Mouse (Mus musculus): ENCODE measurements around the gene Nbl1. TPM values are rescaled to one million over a fixed set of nuclear protein-coding genes. Genes with fewer than 3 reads are reported as not detected.

Gene Nbl1
- 0.03 TPM in 1 of 2 replicates, not detected in the other for polyA plus RNA-seq (2012)

DNA sequence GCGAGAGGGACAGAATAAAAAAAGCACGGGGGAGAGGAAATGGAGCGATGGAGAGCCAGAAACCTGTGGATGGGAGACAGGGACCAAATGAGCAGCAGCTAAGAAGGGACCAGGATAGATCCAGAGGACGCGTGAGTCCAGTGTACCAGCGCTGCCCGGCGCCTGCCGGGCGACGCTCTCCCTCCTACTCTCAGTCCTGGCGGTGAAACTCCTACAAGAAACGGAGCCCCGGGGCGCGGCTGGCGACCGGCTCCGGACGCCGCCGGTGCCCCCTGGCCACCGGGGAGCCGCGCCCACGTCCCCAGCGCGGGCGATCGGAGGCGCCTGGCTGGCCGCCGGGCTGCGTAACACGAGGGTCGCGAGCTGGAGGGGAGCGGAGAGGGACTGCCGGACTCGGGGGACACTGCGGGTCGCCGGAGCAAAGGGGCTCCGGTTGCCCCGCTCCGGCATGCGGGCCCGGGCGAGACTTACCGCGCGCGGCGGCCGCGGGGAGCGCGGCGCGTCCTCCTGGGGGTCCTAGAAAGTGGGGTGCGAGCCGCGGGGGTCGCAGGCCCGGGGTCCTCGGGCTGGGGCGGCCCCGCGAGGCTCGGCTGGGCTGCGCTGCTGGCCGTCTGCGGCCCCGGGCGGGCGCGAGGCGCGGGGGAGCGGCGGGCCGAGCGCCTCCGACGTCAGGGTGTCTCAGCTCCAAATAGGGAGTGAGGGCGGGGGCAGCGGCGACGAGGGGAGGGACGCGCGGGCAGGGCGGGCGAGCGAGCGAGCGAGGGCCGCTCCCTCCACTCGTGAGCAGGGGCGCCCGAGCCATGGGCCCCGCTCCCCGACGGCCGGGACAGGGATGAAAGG lies at the start of gene Nbl1:
Nbl1 (minus strand) TSS at position 638 of the 840 bp plus-strand sequence.
- Histone ChIP-seq H3K9me3 (ENCODE audit: control insufficient read depth, low read length) (peaks cover 8% of the 10 kb centered on the region), H3K27me3 (ENCODE audit: control insufficient read depth) (peaks cover 79% of the 10 kb centered on the region), H3K36me3 (ENCODE audit: control insufficient read depth) (no peaks in the 10 kb centered on the region), H3K4me3 (replicated peaks) (peak within 1 kb of the TSS; percentile 4), H3K4me1 (ENCODE audit: control insufficient read depth) (no peaks in the 10 kb centered on the region)
- TF ChIP-seq TAL1 (IDR thresholded peaks at IDR 0.05; ENCODE audit: low read length) (no peak), GATA1 (IDR thresholded peaks at IDR 0.05; ENCODE audit: low read length) (no peak)

DNA sequence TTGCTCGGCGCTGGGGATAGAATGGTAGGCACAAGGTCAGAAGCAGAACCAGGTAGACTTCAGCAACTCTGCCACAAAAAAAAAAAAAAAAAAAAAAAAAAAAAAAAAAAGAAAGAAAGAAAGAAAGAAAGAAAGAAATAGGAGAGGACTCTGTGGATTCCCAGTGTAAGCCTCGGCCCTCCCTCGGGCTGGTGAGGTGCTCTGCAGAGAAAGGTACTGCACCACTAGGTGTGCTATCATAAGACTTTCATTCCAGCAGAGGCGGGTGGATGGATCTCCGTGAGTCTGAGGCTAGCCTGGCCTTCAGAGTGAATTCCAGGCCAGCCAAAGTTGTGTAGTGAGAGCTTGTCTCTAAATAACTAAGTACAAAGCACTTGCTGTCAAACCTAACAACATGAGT lies 49.0 kb upstream of the Nbl1 start:
- Histone ChIP-seq H3K9me3 (ENCODE audit: control insufficient read depth, low read length) (no peaks in the 10 kb centered on the region), H3K36me3 (ENCODE audit: control insufficient read depth) (no peaks in the 10 kb centered on the region), H3K27me3 (ENCODE audit: control insufficient read depth) (peaks cover 6% of the 10 kb centered on the region; the same call in 1 of the 2 replicates), H3K4me3 (replicated peaks) (no peak overlapping the region), H3K4me1 (ENCODE audit: control insufficient read depth) (no peaks in the 10 kb centered on the region)
- no peak for TF ChIP-seq TAL1 (IDR thresholded peaks at IDR 0.05; ENCODE audit: low read length)

DNA sequence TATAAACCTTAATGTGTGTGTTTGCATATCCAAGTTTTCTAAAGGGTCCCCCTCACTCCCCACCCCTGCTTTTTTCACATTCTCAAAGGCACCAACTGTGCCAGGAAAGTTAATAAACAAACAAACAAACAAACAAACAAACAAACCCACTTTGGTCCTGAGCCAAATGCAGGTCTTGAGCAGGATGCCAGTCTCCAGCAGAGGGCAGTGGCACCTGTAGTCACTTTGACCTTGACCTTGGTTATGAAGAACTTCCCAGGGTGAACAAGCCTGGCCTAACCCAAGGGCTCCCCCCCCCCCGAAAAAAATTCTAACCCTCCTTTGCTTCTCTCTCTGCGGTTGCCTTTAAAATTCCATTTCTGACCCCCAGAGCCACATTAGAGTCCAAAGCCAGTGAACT lies 47.5 kb upstream of the Nbl1 start:
- no peaks in the 10 kb centered on the region for H3K9me3 ChIP-seq (ENCODE audit: control insufficient read depth, low read length)
- H3K4me3 ChIP-seq (replicated peaks), result no peak overlapping the region
- no peaks in the 10 kb centered on the region for H3K4me1 ChIP-seq (ENCODE audit: control insufficient read depth)
- TF ChIP-seq GATA1 (IDR thresholded peaks at IDR 0.05; ENCODE audit: low read length), result no peak
- no peak for TF ChIP-seq TAL1 (IDR thresholded peaks at IDR 0.05; ENCODE audit: low read length)
- H3K36me3 ChIP-seq (ENCODE audit: control insufficient read depth), result no peaks in the 10 kb centered on the region
- H3K27me3 ChIP-seq (ENCODE audit: control insufficient read depth), result peaks cover 6% of the 10 kb centered on the region; the same call in 1 of the 2 replicates

DNA sequence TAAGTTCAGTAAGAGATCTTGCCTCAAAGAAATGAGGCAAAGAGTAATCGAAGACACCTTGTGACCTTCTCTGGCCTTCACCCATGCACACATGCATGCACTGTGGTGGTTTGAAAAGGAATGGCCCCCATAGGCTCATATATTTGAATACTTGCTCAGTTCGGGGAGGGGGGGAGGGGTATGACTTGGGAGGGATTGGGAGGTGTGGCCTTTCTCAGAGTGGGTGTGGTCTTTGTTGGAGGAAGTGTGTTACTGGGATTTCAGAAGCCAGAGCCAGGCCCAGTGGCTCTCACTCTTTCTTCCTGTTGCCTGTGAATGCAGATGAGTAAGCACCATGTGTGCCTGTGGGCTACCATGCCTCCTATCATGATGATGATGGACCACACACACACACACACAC lies 43.2 kb upstream of the Nbl1 start:
- no peak for TF ChIP-seq GATA1 (IDR thresholded peaks at IDR 0.05; ENCODE audit: low read length)
- no peak for TF ChIP-seq TAL1 (IDR thresholded peaks at IDR 0.05; ENCODE audit: low read length)
- peaks cover 12% of the 10 kb centered on the region for H3K4me1 ChIP-seq (ENCODE audit: control insufficient read depth)

DNA sequence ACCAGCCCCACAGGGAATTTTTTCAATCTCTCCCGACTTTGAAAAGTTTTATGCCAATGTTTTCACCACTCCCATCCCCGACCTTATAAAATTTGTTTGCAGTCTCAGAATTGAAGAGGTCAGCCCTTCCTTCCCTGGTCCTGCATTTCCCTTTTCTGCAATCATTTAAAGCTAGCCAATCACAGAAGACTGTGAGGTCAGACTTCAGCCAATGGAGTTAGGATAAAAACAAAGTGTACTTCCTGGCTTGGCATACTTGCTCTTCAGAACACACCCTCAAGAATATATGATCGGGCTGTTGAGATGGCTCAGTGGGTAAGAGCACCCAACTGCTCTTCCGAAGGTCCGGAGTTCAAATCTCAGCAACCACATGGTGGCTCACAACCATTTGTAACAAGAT lies 40.3 kb upstream of the Nbl1 start:
- Histone ChIP-seq H3K9me3 (ENCODE audit: control insufficient read depth, low read length) (no peaks in the 10 kb centered on the region), H3K27me3 (ENCODE audit: control insufficient read depth) (no peaks in the 10 kb centered on the region), H3K36me3 (ENCODE audit: control insufficient read depth) (peaks cover 2% of the 10 kb centered on the region; the same call in 1 of the 2 replicates), H3K4me1 (ENCODE audit: control insufficient read depth) (peaks cover 35% of the 10 kb centered on the region), H3K4me3 (replicated peaks) (no peak overlapping the region)
- TF ChIP-seq GATA1 (IDR thresholded peaks at IDR 0.05; ENCODE audit: low read length), result no peak
- no peak for TF ChIP-seq TAL1 (IDR thresholded peaks at IDR 0.05; ENCODE audit: low read length)

More for the DNA sequence above, 43.2 kb upstream of the Nbl1 start:
- no peak overlapping the region for H3K4me3 ChIP-seq (replicated peaks)
- no peaks in the 10 kb centered on the region for H3K27me3 ChIP-seq (ENCODE audit: control insufficient read depth)
- H3K36me3 ChIP-seq (ENCODE audit: control insufficient read depth), result no peaks in the 10 kb centered on the region
- no peaks in the 10 kb centered on the region for H3K9me3 ChIP-seq (ENCODE audit: control insufficient read depth, low read length)

DNA sequence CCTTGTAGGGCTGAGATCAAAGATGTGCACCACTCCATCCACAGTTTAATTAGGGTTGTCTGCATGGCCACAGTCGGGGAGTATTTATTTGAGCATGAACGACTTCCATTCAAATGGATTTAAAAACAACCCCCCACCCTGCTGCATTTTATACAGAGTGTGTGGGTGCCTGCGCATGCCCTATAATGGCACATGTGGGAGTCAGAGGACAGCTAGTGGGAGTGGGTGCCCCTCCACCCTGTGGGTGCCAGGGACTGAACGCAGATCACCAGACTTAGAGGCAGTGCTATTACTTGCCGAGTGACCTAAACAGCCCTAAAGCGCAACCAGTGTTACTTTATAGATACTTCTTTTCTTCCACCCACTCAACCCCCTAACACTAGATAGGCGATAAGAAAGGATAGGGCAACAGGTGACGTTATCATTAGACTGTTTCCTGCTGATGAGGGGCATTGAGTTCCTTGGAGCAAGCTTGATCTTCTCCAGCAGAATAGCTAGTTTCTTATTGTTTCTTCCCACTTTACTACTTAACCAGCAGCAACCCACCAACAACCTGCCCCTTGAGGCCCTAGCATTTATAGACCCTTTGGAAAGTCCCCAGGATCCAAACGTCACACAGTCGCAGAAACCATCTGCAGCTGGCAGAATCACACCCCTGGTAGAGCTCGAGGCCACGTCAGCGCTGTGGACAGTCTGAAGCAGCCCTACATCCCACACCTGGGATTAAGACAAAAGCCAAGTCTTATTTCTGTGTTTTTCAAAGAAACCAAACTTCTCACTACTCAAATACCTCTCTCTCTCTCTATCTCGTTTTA lies 39.3 kb upstream of the Nbl1 start:
- Histone ChIP-seq H3K4me1 (ENCODE audit: control insufficient read depth) (peaks cover 35% of the 10 kb centered on the region), H3K36me3 (ENCODE audit: control insufficient read depth) (peaks cover 6% of the 10 kb centered on the region), H3K4me3 (replicated peaks) (peak overlapping the region; percentile 34), H3K27me3 (ENCODE audit: control insufficient read depth) (no peaks in the 10 kb centered on the region), H3K9me3 (ENCODE audit: control insufficient read depth, low read length) (peaks cover under 1% of the 10 kb centered on the region)
- TF ChIP-seq TAL1 (IDR thresholded peaks at IDR 0.05; ENCODE audit: low read length), result no peak
- TF ChIP-seq GATA1 (IDR thresholded peaks at IDR 0.05; ENCODE audit: low read length), result no peak

DNA sequence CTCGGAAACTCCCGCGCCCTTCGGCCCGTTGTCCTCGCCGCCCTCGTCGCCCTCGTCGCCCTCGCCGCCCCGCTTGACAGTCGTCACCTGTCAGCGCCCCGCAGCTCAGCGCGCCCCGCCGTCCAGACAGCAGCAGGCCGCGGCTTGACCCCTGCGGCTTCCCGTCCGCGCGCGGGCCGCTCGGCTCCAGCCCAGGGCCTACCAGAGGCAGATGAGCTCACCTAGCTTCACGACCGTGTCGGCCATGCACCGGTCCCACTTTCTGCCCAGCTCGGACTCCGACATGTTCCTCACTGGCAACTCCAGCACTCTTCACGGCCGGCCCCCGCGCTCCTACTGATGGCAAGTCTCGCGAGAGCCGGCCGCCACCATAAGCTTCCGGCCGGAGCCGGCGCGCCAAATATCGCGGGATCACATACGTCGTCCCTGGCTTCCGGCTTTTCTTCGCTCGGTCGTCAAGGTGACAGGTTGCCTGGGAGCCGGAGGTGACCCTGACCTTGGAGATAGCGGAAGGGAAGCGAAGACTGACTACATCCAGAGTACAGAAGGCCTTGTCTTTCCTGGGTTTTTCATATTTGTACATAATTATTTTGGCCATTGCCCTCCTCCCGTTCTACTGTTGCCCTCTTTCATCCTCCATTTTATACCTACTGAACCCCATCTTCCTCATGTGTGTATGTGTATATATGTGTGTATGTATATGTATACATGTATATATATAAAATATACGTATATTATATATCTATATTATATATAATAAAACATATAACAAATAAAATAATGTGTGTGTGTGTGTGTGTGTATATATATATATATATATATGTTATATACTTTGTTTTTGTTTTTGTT lies 38.1 kb upstream of the Nbl1 start, which contains the start of gene Minos1:
Minos1 (minus strand) TSS at position 413 of the 849 bp plus-strand sequence.
- H3K4me3 ChIP-seq (replicated peaks), result peak within 1 kb of the TSS; percentile 90
- peaks cover 15% of the 10 kb centered on the region for H3K36me3 ChIP-seq (ENCODE audit: control insufficient read depth)
- peaks cover 7% of the 10 kb centered on the region for H3K9me3 ChIP-seq (ENCODE audit: control insufficient read depth, low read length)
- TF ChIP-seq TAL1 (IDR thresholded peaks at IDR 0.05; ENCODE audit: low read length), result no peak
- no peak for TF ChIP-seq GATA1 (IDR thresholded peaks at IDR 0.05; ENCODE audit: low read length)
- H3K27me3 ChIP-seq (ENCODE audit: control insufficient read depth), result no peaks in the 10 kb centered on the region
- H3K4me1 ChIP-seq (ENCODE audit: control insufficient read depth), result peaks cover 38% of the 10 kb centered on the region

DNA sequence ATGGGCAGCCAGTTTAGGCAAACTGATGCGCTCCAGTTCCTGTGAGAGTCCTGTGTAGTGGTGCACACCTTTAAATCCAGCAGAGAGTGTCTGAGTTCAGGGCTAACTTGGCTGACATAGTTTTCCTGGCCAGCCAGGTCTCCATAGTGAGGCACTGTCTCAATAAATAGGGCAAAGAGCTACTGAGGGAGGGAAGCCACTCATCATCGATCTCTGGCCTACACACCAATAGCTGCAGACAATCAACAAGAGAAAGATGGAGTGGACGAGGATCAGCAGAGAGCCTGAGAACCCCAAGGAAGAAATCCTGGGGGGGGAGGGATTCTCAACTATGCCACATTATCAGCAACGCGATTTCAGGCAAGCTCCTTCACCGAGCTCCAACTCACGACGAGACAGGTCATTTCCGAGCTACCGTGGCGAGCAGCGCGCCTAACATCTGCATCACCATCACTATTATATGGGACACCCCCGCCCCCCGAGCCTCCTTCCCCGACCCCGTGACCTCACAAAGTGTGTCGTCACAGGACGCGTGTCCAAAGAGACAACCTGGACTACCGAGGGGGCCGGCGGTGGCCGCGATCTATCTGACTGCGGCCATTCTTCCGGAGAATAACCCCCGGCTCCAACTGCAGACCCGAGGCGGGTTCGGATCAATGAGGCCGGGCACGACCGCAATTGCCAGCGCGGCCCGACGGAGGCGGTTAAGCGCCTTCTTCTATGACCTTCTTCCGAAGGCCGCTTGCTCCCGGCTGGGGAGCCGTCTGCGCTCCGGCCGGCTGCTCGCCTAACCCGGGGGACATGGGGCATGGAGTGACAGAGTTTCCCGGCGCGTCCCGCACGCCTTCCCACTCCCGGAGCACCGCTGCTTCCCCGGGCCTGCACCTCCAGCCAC lies 37.3 kb upstream of the Nbl1 start:
- Histone ChIP-seq H3K27me3 (ENCODE audit: control insufficient read depth) (no peaks in the 10 kb centered on the region), H3K9me3 (ENCODE audit: control insufficient read depth, low read length) (peaks cover 7% of the 10 kb centered on the region), H3K36me3 (ENCODE audit: control insufficient read depth) (peaks cover 15% of the 10 kb centered on the region), H3K4me3 (replicated peaks) (peak overlapping the region; percentile 90), H3K4me1 (ENCODE audit: control insufficient read depth) (peaks cover 41% of the 10 kb centered on the region)
- TF ChIP-seq GATA1 (IDR thresholded peaks at IDR 0.05; ENCODE audit: low read length) (no peak), TAL1 (IDR thresholded peaks at IDR 0.05; ENCODE audit: low read length) (no peak)
